Mouse (Mus musculus): ENCODE measurements around the gene Ripor2. TPM values are rescaled to one million over a fixed set of nuclear protein-coding genes. Genes with fewer than 3 reads are reported as not detected.

Gene Ripor2
- total and polyA plus RNA-seq, 2 experiments from 2014 or later: 19.6 to 48.8 TPM

GRCm38 (mm10) chr13:24641491-24642430, 59.8 kb downstream of the Ripor2 start:
- Histone ChIP-seq H3K4me2 (ENCODE audit: low read depth, low read length, poor library complexity, severe bottlenecking) (peak overlapping the region; percentile 84), H3K4me1 (ENCODE audit: insufficient read depth, low read length) (peaks cover 14% of the 10 kb centered on the region; the same call in 1 of the 2 replicates), H3K27me3 (ENCODE audit: insufficient read depth, low read length) (no peaks in the 10 kb centered on the region), H3K9me3 (ENCODE audit: low read length) (no peaks in the 10 kb centered on the region), H3K4me3 (ENCODE audit: low read depth, low read length) (peak overlapping the region; percentile 78; the same call in 1 of the 2 replicates), H3K36me3 (ENCODE audit: insufficient read depth, low read length) (no peaks in the 10 kb centered on the region), H3K27ac (ENCODE audit: low read depth, low read length) (peak overlapping the region; percentile 45; the same call in 1 of the 2 replicates), H3K9ac (replicated peaks; ENCODE audit: low read length, poor library complexity, severe bottlenecking) (no peak overlapping the region)
- 20% methylated on average over 7 of the region's 7 CpGs for WGBS
- no peak for ATAC-seq (ENCODE audit: low FRiP score)
- TF ChIP-seq CTCF (IDR thresholded peaks at IDR 0.05): no peak
- DNase-seq (ENCODE audit: low spot score): peak; percentile 39

- H3K4me2 ChIP-seq (ENCODE audit: low read depth, low read length, poor library complexity, severe bottlenecking): no peak overlapping the region
- no peaks in the 10 kb centered on the region for H3K36me3 ChIP-seq (ENCODE audit: insufficient read depth, low read length)
- no peak overlapping the region for H3K4me3 ChIP-seq (ENCODE audit: low read depth, low read length)
- 85% methylated on average over 3 of the region's 3 CpGs for WGBS
- ATAC-seq (ENCODE audit: low FRiP score) (no peak), DNase-seq (ENCODE audit: low spot score) (no peak)
- no peak overlapping the region for H3K9ac ChIP-seq (replicated peaks; ENCODE audit: low read length, poor library complexity, severe bottlenecking)
- no peaks in the 10 kb centered on the region for H3K27me3 ChIP-seq (ENCODE audit: insufficient read depth, low read length)
- peaks cover 11% of the 10 kb centered on the region; the same call in 1 of the 2 replicates for H3K4me1 ChIP-seq (ENCODE audit: insufficient read depth, low read length)
- no peaks in the 10 kb centered on the region for H3K9me3 ChIP-seq (ENCODE audit: low read length)
- TF ChIP-seq CTCF (IDR thresholded peaks at IDR 0.05): no peak
- no peak overlapping the region for H3K27ac ChIP-seq (ENCODE audit: low read depth, low read length)
Observed at GRCm38 (mm10) chr13:24645146-24645545, 63.2 kb downstream of the Ripor2 start.

- Histone ChIP-seq H3K9ac (replicated peaks; ENCODE audit: low read length, poor library complexity, severe bottlenecking) (no peak overlapping the region), H3K9me3 (ENCODE audit: low read length) (no peaks in the 10 kb centered on the region), H3K4me1 (ENCODE audit: insufficient read depth, low read length) (0 out of 2 replicates have a peak, but pooled peaks cover 2% of the 10 kb centered on the region), H3K4me2 (ENCODE audit: low read depth, low read length, poor library complexity, severe bottlenecking) (no peak overlapping the region), H3K27ac (ENCODE audit: low read depth, low read length) (no peak overlapping the region), H3K27me3 (ENCODE audit: insufficient read depth, low read length) (no peaks in the 10 kb centered on the region), H3K36me3 (ENCODE audit: insufficient read depth, low read length) (no peaks in the 10 kb centered on the region), H3K4me3 (ENCODE audit: low read depth, low read length) (no peak overlapping the region)
- no peak for TF ChIP-seq CTCF (IDR thresholded peaks at IDR 0.05)
- DNase-seq (ENCODE audit: low spot score) (no peak), ATAC-seq (ENCODE audit: low FRiP score) (no peak)
- 85% methylated on average over 3 of the region's 3 CpGs for WGBS
Observed at GRCm38 (mm10) chr13:24646324-24646723, 64.3 kb downstream of the Ripor2 start.

GRCm38 (mm10) chr13:24647444-24647843, 65.5 kb downstream of the Ripor2 start:
- H3K4me3 ChIP-seq (ENCODE audit: low read depth, low read length): no peak overlapping the region
- no peak overlapping the region for H3K9ac ChIP-seq (replicated peaks; ENCODE audit: low read length, poor library complexity, severe bottlenecking)
- H3K9me3 ChIP-seq (ENCODE audit: low read length): no peaks in the 10 kb centered on the region
- H3K4me2 ChIP-seq (ENCODE audit: low read depth, low read length, poor library complexity, severe bottlenecking): no peak overlapping the region
- no peaks in the 10 kb centered on the region for H3K36me3 ChIP-seq (ENCODE audit: insufficient read depth, low read length)
- 0 out of 2 replicates have a peak, but pooled peaks cover 2% of the 10 kb centered on the region for H3K4me1 ChIP-seq (ENCODE audit: insufficient read depth, low read length)
- DNase-seq (ENCODE audit: low spot score) (no peak), ATAC-seq (ENCODE audit: low FRiP score) (no peak)
- TF ChIP-seq CTCF (IDR thresholded peaks at IDR 0.05): no peak
- no peak overlapping the region for H3K27ac ChIP-seq (ENCODE audit: low read depth, low read length)
- H3K27me3 ChIP-seq (ENCODE audit: insufficient read depth, low read length): no peaks in the 10 kb centered on the region
- WGBS: 78% methylated on average over 2 of the region's 2 CpGs

- no peak for DNase-seq (ENCODE audit: low spot score)
- no peak for ATAC-seq (ENCODE audit: low FRiP score)
- no peak for TF ChIP-seq CTCF (IDR thresholded peaks at IDR 0.05)
- Histone ChIP-seq H3K4me3 (ENCODE audit: low read depth, low read length) (no peak overlapping the region), H3K4me2 (ENCODE audit: low read depth, low read length, poor library complexity, severe bottlenecking) (no peak overlapping the region), H3K36me3 (ENCODE audit: insufficient read depth, low read length) (no peaks in the 10 kb centered on the region), H3K9me3 (ENCODE audit: low read length) (no peaks in the 10 kb centered on the region), H3K27me3 (ENCODE audit: insufficient read depth, low read length) (no peaks in the 10 kb centered on the region), H3K4me1 (ENCODE audit: insufficient read depth, low read length) (0 out of 2 replicates have a peak, but pooled peaks cover 2% of the 10 kb centered on the region), H3K27ac (ENCODE audit: low read depth, low read length) (0 out of 2 replicates have a peak overlapping the region, but pooled peaks have one; percentile 7), H3K9ac (replicated peaks; ENCODE audit: low read length, poor library complexity, severe bottlenecking) (no peak overlapping the region)
- 35% methylated on average over 5 of the region's 5 CpGs for WGBS
Observed at GRCm38 (mm10) chr13:24648027-24648426, 66.0 kb downstream of the Ripor2 start.

GRCm38 (mm10) chr13:24648668-24649067, 66.7 kb downstream of the Ripor2 start:
- H3K4me3 ChIP-seq (ENCODE audit: low read depth, low read length): no peak overlapping the region
- no peaks in the 10 kb centered on the region for H3K9me3 ChIP-seq (ENCODE audit: low read length)
- WGBS: 56% methylated on average over 3 of the region's 3 CpGs
- no peak overlapping the region for H3K4me2 ChIP-seq (ENCODE audit: low read depth, low read length, poor library complexity, severe bottlenecking)
- TF ChIP-seq CTCF (IDR thresholded peaks at IDR 0.05): no peak
- no peak for ATAC-seq (ENCODE audit: low FRiP score)
- H3K27me3 ChIP-seq (ENCODE audit: insufficient read depth, low read length): no peaks in the 10 kb centered on the region
- H3K4me1 ChIP-seq (ENCODE audit: insufficient read depth, low read length): peaks cover 3% of the 10 kb centered on the region; the same call in 1 of the 2 replicates
- no peaks in the 10 kb centered on the region for H3K36me3 ChIP-seq (ENCODE audit: insufficient read depth, low read length)
- no peak for DNase-seq (ENCODE audit: low spot score)
- H3K9ac ChIP-seq (replicated peaks; ENCODE audit: low read length, poor library complexity, severe bottlenecking): no peak overlapping the region
- 0 out of 2 replicates have a peak overlapping the region, but pooled peaks have one; percentile 7 for H3K27ac ChIP-seq (ENCODE audit: low read depth, low read length)
